Mouse (Mus musculus) CH12.LX (cell line): Measurements from ENCODE around the gene Kpna3.

Experiments
- CTCF ChIP-seq, 2 experiments: IDR thresholded peaks in 1 of 2; conservative IDR thresholded peaks in 1 of 2; 2 replicates each; pipeline ENCODE4 v1.5.1; 2011 to 2012; ENCODE audit warnings: low read depth in 2 of 2, low read length in 2 of 2, improper control_type of control experiment in 1 of 2, inconsistent platforms in 1 of 2, mild to moderate bottlenecking in 1 of 2, moderate library complexity in 1 of 2
- E2F4 ChIP-seq: IDR thresholded peaks from 2 replicates; pipeline ENCODE4 v1.6.1; 2011; ENCODE audit warnings: low read depth, low read length, improper control_type of control experiment; ENCODE audit not compliant: insufficient replicate concordance
- EP300 ChIP-seq: IDR thresholded peaks from 2 replicates; pipeline ENCODE4 v1.6.1; 2011; ENCODE audit warnings: low read length, improper control_type of control experiment
- UBTF ChIP-seq: IDR thresholded peaks from 2 replicates; pipeline ENCODE4 v1.6.1; 2012; ENCODE audit warnings: low read depth, mild to moderate bottlenecking, inconsistent platforms, low read length, improper control_type of control experiment, moderate library complexity

DNA sequence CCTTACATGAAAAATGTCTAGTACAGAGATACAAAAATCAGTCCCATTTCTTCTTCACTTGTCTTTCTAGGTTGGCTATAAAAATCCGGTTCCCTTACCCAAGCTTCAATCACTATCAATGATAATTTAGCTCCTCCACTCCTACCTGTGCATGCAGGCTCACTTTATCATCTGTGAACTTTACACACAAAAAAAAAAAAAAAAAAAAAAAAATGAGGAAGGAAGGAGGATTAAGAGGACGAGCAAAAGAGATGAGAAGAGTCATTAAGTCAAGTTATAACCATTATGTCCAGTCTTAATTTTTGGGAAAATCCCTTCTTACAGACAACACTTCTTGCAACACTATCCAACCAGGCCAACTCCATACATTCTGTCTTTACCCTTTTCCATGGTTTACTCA lies 2.8 kb downstream of the Kpna3 start:
- TF ChIP-seq E2F4 (no peak), CTCF (conservative IDR thresholded peaks at IDR 0.05 in 1 of 2, IDR thresholded peaks at IDR 0.05 in 1 of 2; ENCODE audit: low read depth in 2 of 2, low read length in 2 of 2) (no peak), UBTF (no peak), EP300 (no peak)
